Mouse (Mus musculus): ENCODE data around the gene Dohh.

- TF ChIP-seq CTCF (IDR thresholded peaks at IDR 0.05; ENCODE audit: borderline replicate concordance, extremely low read depth, insufficient read depth, insufficient read length) (no peak), POLR2A (IDR thresholded peaks at IDR 0.05; ENCODE audit: borderline replicate concordance, extremely low read depth, insufficient read depth, insufficient read length, poor library complexity, severe bottlenecking) (no peak)
These were observed 28.7 kb upstream of the Dohh start for GRCm38 (mm10) chr10:81355533-81355932.
